Mouse (Mus musculus): ENCODE measurements around the gene Gfod1.

DNA sequence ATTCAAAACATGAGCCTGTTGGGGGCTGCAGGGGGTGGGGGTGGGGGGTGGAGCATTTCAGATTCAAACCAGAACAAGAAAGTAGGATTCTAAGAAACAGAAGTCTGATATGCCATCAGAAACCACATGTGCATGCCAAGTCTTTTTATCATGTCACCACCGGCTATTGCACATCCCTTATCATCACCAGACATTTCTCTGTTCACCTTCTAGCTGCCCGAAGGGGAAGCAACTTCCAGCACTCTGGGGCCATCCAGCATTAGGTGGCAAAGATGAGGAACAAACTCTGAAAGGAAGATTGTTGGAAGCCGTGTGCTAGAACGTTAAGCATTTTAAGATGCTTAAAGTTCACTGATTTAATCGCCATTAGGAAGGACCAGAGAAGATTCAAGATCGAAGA, 43.2 kb downstream of the Gfod1 start:
- TF ChIP-seq POLR2A (IDR thresholded peaks at IDR 0.05; ENCODE audit: control insufficient read depth, extremely low read depth, insufficient read depth, low read length, poor library complexity) (no peak), CTCF (IDR thresholded peaks at IDR 0.05; ENCODE audit: borderline replicate concordance, control insufficient read depth, extremely low read depth, insufficient read depth, low read length, poor library complexity) (no peak)
